Mouse (Mus musculus): ENCODE results near the gene Pxdc1. TPM values are rescaled to one million over a fixed set of nuclear protein-coding genes. Genes with fewer than 3 reads are reported as not detected.

Gene Pxdc1
- 19.3 and 21.2 TPM in 2 replicates for polyA plus RNA-seq (2015; fragmentation: Nextera tagmentation; extraction: Ambion mirVana)

- peak within 1 kb of the TSS; percentile 88 for H3K9ac ChIP-seq (ENCODE audit: low read length)
- H3K4me3 ChIP-seq (ENCODE audit: low read length), result peak within 1 kb of the TSS; percentile 80
- H3K27ac ChIP-seq (ENCODE audit: low read length), result peak within 1 kb of the TSS; percentile 91
- peak within 1 kb of the TSS; percentile 96 for H3K4me2 ChIP-seq (ENCODE audit: low read depth, low read length)
- H3K9me3 ChIP-seq (replicated peaks; ENCODE audit: control insufficient read depth, low read length), result no peaks in the 10 kb centered on the region
- no peak for ATAC-seq (replicated peaks; ENCODE audit: extremely low read depth, insufficient read depth, low FRiP score)
- peaks cover 15% of the 10 kb centered on the region for H3K4me1 ChIP-seq (ENCODE audit: control insufficient read depth, insufficient read depth, low read length)
- 4% methylated on average over 9 of the region's 9 CpGs for WGBS
- H3K36me3 ChIP-seq (ENCODE audit: control insufficient read depth, insufficient read depth), result no peaks in the 10 kb centered on the region
- H3K27me3 ChIP-seq (ENCODE audit: control insufficient read depth, insufficient read depth, low read length), result peaks cover 4% of the 10 kb centered on the region; the same call in 1 of the 2 replicates
Measured at GRCm38 (mm10) chr13:34653391-34653790, at the start of gene Pxdc1. Pxdc1 (minus strand) TSS chr13:34653486.

- no peaks in the 10 kb centered on the region for H3K27me3 ChIP-seq (ENCODE audit: control insufficient read depth, insufficient read depth, low read length)
- no peak for ATAC-seq (replicated peaks; ENCODE audit: extremely low read depth, insufficient read depth, low FRiP score)
- no peak overlapping the region for H3K4me3 ChIP-seq (ENCODE audit: low read length)
- no peaks in the 10 kb centered on the region; the same call in 1 of the 2 replicates for H3K4me1 ChIP-seq (ENCODE audit: control insufficient read depth, insufficient read depth, low read length)
- H3K9ac ChIP-seq (ENCODE audit: low read length), result no peak overlapping the region
- H3K4me2 ChIP-seq (ENCODE audit: low read depth, low read length), result no peak overlapping the region
- H3K9me3 ChIP-seq (replicated peaks; ENCODE audit: control insufficient read depth, low read length), result no peaks in the 10 kb centered on the region
- 48% methylated on average over 1 of the region's 1 CpGs for WGBS
- no peak overlapping the region for H3K27ac ChIP-seq (ENCODE audit: low read length)
- H3K36me3 ChIP-seq (ENCODE audit: control insufficient read depth, insufficient read depth), result no peaks in the 10 kb centered on the region
Measured at GRCm38 (mm10) chr13:34700630-34701029, 47.3 kb upstream of the Pxdc1 start.

DNA sequence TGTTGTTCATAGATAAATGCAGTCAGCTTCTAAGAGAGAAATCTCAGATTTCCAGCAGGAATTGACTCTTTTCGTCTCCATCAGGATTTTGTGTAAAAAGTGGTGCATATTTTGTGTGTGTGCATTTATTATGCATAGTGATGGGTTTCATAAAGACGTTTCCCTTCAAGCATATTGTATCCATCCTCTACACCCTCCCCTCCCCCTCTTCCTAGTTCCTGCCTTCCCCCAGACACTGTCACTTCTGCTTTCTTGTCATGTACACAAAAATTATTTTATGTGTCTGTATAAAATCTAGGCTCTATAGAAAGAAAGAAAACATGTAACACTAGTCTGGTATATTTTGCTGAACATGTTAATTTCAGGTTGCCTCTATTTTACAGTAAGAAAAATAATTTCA, 46.8 kb upstream of the Pxdc1 start:
- no peak overlapping the region for H3K9ac ChIP-seq (ENCODE audit: low read length)
- H3K4me3 ChIP-seq (ENCODE audit: low read length), result no peak overlapping the region
- no peak overlapping the region for H3K4me2 ChIP-seq (ENCODE audit: low read depth, low read length)
- WGBS, result 65% methylated on average over 2 of the region's 2 CpGs
- H3K36me3 ChIP-seq (ENCODE audit: control insufficient read depth, insufficient read depth), result no peaks in the 10 kb centered on the region
- H3K27me3 ChIP-seq (ENCODE audit: control insufficient read depth, insufficient read depth, low read length), result no peaks in the 10 kb centered on the region
- H3K9me3 ChIP-seq (replicated peaks; ENCODE audit: control insufficient read depth, low read length), result no peaks in the 10 kb centered on the region
- no peak overlapping the region for H3K27ac ChIP-seq (ENCODE audit: low read length)
- no peaks in the 10 kb centered on the region; the same call in 1 of the 2 replicates for H3K4me1 ChIP-seq (ENCODE audit: control insufficient read depth, insufficient read depth, low read length)
- ATAC-seq (replicated peaks; ENCODE audit: extremely low read depth, insufficient read depth, low FRiP score), result no peak

GRCm38 (mm10) chr13:34696734-34697332, 43.5 kb upstream of the Pxdc1 start:
- Histone ChIP-seq H3K9ac (ENCODE audit: low read length) (no peak overlapping the region), H3K27me3 (ENCODE audit: control insufficient read depth, insufficient read depth, low read length) (no peaks in the 10 kb centered on the region), H3K4me3 (ENCODE audit: low read length) (no peak overlapping the region), H3K36me3 (ENCODE audit: control insufficient read depth, insufficient read depth) (no peaks in the 10 kb centered on the region), H3K9me3 (replicated peaks; ENCODE audit: control insufficient read depth, low read length) (no peaks in the 10 kb centered on the region), H3K4me2 (ENCODE audit: low read depth, low read length) (no peak overlapping the region), H3K4me1 (ENCODE audit: control insufficient read depth, insufficient read depth, low read length) (no peaks in the 10 kb centered on the region; the same call in 1 of the 2 replicates), H3K27ac (ENCODE audit: low read length) (no peak overlapping the region)
- 66% methylated on average over 7 of the region's 7 CpGs for WGBS
- ATAC-seq (replicated peaks; ENCODE audit: extremely low read depth, insufficient read depth, low FRiP score), result no peak

DNA sequence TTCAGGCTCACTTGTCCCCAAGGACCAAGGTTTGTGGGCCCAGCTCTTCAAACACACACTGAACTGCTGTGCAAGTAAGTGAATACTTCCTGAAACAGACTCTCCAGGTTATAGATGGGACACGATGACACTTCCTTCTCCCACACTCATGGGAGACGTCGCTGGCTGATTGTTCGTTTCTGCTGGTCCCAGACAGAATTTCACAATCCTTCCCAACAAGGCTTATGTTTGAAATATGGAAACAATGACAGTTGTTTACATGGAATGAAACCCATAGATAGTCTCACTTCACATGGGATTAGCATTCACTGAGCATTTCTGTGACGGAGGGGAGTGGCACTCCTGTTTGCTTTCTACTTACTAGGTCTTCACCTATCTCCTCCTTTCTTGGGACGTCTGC, 39.8 kb upstream of the Pxdc1 start:
- Histone ChIP-seq H3K27me3 (ENCODE audit: control insufficient read depth, insufficient read depth, low read length) (no peaks in the 10 kb centered on the region), H3K4me3 (ENCODE audit: low read length) (no peak overlapping the region), H3K36me3 (ENCODE audit: control insufficient read depth, insufficient read depth) (no peaks in the 10 kb centered on the region), H3K9ac (ENCODE audit: low read length) (no peak overlapping the region), H3K27ac (ENCODE audit: low read length) (no peak overlapping the region), H3K9me3 (replicated peaks; ENCODE audit: control insufficient read depth, low read length) (no peaks in the 10 kb centered on the region), H3K4me2 (ENCODE audit: low read depth, low read length) (no peak overlapping the region), H3K4me1 (ENCODE audit: control insufficient read depth, insufficient read depth, low read length) (no peaks in the 10 kb centered on the region; the same call in 1 of the 2 replicates)
- ATAC-seq (replicated peaks; ENCODE audit: extremely low read depth, insufficient read depth, low FRiP score), result no peak
- 66% methylated on average over 6 of the region's 6 CpGs for WGBS

GRCm38 (mm10) chr13:34691049-34691448, 37.8 kb upstream of the Pxdc1 start:
- no peak for ATAC-seq (replicated peaks; ENCODE audit: extremely low read depth, insufficient read depth, low FRiP score)
- H3K36me3 ChIP-seq (ENCODE audit: control insufficient read depth, insufficient read depth), result no peaks in the 10 kb centered on the region
- H3K4me1 ChIP-seq (ENCODE audit: control insufficient read depth, insufficient read depth, low read length), result 0 out of 2 replicates have a peak, but pooled peaks cover 2% of the 10 kb centered on the region
- no peak overlapping the region for H3K4me3 ChIP-seq (ENCODE audit: low read length)
- H3K27ac ChIP-seq (ENCODE audit: low read length), result no peak overlapping the region
- no peaks in the 10 kb centered on the region for H3K9me3 ChIP-seq (replicated peaks; ENCODE audit: control insufficient read depth, low read length)
- no peak overlapping the region for H3K9ac ChIP-seq (ENCODE audit: low read length)
- WGBS, result 59% methylated on average over 1 of the region's 1 CpGs
- no peaks in the 10 kb centered on the region for H3K27me3 ChIP-seq (ENCODE audit: control insufficient read depth, insufficient read depth, low read length)
- no peak overlapping the region for H3K4me2 ChIP-seq (ENCODE audit: low read depth, low read length)

DNA sequence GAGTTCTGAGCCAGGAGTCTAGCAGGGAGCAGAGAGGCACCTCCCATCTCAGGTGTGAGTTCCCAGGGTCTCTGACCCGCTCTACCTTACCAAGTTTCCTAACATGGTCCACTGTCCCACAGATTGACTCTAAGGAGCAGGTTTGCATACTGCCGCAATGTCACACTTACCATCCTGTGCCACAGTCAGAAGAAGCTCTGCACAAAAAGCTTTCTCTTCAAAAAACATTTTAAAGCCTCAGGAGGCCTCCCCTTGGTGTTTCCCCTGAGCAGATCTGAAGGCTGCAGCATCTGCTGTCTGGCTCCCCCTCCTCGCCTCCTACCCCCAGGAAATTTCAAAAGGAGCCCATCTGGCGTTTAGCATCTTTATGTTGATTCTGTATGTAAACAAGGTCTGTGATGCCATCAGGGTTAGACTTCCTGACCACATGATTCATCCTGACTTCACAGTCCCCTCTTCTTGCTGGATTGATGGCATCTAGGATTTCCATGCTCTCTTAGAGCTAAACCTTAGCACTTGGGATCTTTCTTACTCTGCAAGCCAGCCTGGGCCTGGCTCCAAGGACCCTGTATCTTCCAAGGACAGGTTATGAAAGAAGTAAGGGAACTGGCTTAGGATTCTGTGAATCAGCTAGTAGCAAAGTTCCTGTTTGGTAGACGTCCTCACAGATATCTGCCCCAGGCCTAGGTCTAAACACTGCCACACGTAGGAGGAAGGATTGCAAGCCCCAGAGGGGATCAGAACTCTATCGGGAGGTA, 31.9 kb upstream of the Pxdc1 start:
- H3K9me3 ChIP-seq (replicated peaks; ENCODE audit: control insufficient read depth, low read length), result no peaks in the 10 kb centered on the region
- no peak for ATAC-seq (replicated peaks; ENCODE audit: extremely low read depth, insufficient read depth, low FRiP score)
- H3K4me3 ChIP-seq (ENCODE audit: low read length), result no peak overlapping the region
- H3K27me3 ChIP-seq (ENCODE audit: control insufficient read depth, insufficient read depth, low read length), result no peaks in the 10 kb centered on the region
- H3K27ac ChIP-seq (ENCODE audit: low read length), result no peak overlapping the region
- 74% methylated on average over 7 of the region's 7 CpGs for WGBS
- H3K9ac ChIP-seq (ENCODE audit: low read length), result no peak overlapping the region
- no peaks in the 10 kb centered on the region for H3K36me3 ChIP-seq (ENCODE audit: control insufficient read depth, insufficient read depth)
- no peak overlapping the region for H3K4me2 ChIP-seq (ENCODE audit: low read depth, low read length)
- peaks cover 12% of the 10 kb centered on the region for H3K4me1 ChIP-seq (ENCODE audit: control insufficient read depth, insufficient read depth, low read length)

GRCm38 (mm10) chr13:34683762-34684488, 30.6 kb upstream of the Pxdc1 start:
- 80% methylated on average over 18 of the region's 18 CpGs for WGBS

More at GRCm38 (mm10) chr13:34683762-34684488, 30.6 kb upstream of the Pxdc1 start:
- Histone ChIP-seq H3K36me3 (ENCODE audit: control insufficient read depth, insufficient read depth) (no peaks in the 10 kb centered on the region), H3K4me1 (ENCODE audit: control insufficient read depth, insufficient read depth, low read length) (peaks cover 12% of the 10 kb centered on the region), H3K4me2 (ENCODE audit: low read depth, low read length) (0 out of 2 replicates have a peak overlapping the region, but pooled peaks have one; percentile 9), H3K27me3 (ENCODE audit: control insufficient read depth, insufficient read depth, low read length) (no peaks in the 10 kb centered on the region), H3K27ac (ENCODE audit: low read length) (peak overlapping the region; percentile 55), H3K4me3 (ENCODE audit: low read length) (no peak overlapping the region), H3K9ac (ENCODE audit: low read length) (no peak overlapping the region), H3K9me3 (replicated peaks; ENCODE audit: control insufficient read depth, low read length) (no peaks in the 10 kb centered on the region)
- ATAC-seq (replicated peaks; ENCODE audit: extremely low read depth, insufficient read depth, low FRiP score), result no peak

Measured in heart, embryonic 16.5 days (tissue).